Mouse (Mus musculus) lung, postnatal 0 days (tissue): ENCODE measurements around the gene Prss41. TPM values are rescaled to one million over a fixed set of nuclear protein-coding genes. Genes with fewer than 3 reads are reported as not detected.

Experiments
- ATAC-seq: fragments of 200-750 bp; cut with Nextera tagmentation; 2 replicates; pipeline ENCODE4 v1.8.0; 2017; ENCODE audit warnings: moderate library complexity
- DNase-seq: peaks from one replicate; pipeline ENCODE4 v3.0.0-alpha.2; 2016; ENCODE audit warnings: low spot score
- H3K27ac ChIP-seq: fragments of 300-500 bp; sonication (generic); 2 replicates; pipeline ENCODE4 v1.5.1; 2014; ENCODE audit warnings: antibody characterized with exemption, mild to moderate bottlenecking, low read length, mixed read lengths
- H3K27me3 ChIP-seq: fragments of 300-500 bp; sonication (generic); replicated peaks from 2 replicates; pipeline ENCODE4 v1.6.1; 2014; ENCODE audit warnings: low read length, mixed read lengths; ENCODE audit not compliant: insufficient read depth
- H3K36me3 ChIP-seq: fragments of 300-500 bp; sonication (generic); 2 replicates; pipeline ENCODE4 v1.6.1; 2014; ENCODE audit warnings: low read length, mixed read lengths; ENCODE audit not compliant: insufficient read depth
- H3K4me1 ChIP-seq: fragments of 300-500 bp; sonication (generic); 2 replicates; pipeline ENCODE4 v1.6.1; 2014; ENCODE audit warnings: antibody characterized with exemption, low read depth, low read length, mixed read lengths; ENCODE audit not compliant: insufficient read depth
- H3K4me2 ChIP-seq: fragments of 300-500 bp; sonication (generic); replicated peaks from 2 replicates; pipeline ENCODE4 v1.6.1; 2014; ENCODE audit warnings: low read depth, mild to moderate bottlenecking, low read length, moderate library complexity, mixed read lengths
- H3K4me3 ChIP-seq: fragments of 300-500 bp; sonication (generic); 2 replicates; pipeline ENCODE4 v1.5.1; 2014; ENCODE audit warnings: low read depth, low read length
- H3K9ac ChIP-seq: fragments of 300-500 bp; sonication (generic); replicated peaks from 2 replicates; pipeline ENCODE4 v1.6.1; 2014; ENCODE audit warnings: low read depth, mild to moderate bottlenecking
- H3K9me3 ChIP-seq: fragments of 300-500 bp; sonication (generic); 2 replicates; pipeline ENCODE4 v1.6.1; 2016; ENCODE audit warnings: low read length, mixed read lengths
- CTCF ChIP-seq: IDR thresholded peaks from 2 replicates; pipeline ENCODE4 v1.5.1; 2016; ENCODE audit warnings: antibody characterized with exemption, mild to moderate bottlenecking
- EP300 ChIP-seq: IDR thresholded peaks from 2 replicates; pipeline ENCODE4 v1.6.1; 2016; ENCODE audit warnings: antibody characterized with exemption, mild to moderate bottlenecking, control low read depth
- WGBS: fragments of 180-500 bp; shearing (Covaris S2); extraction: QIAGEN DNeasy Blood & Tissue Kit; methylation state at CpG from one replicate; pipeline ENCODE4 v1.1.7; 2014; 5-methylcytosine and 5-hydroxymethylcytosine counted together
- polyA plus RNA-seq: library from polyadenylated mRNA; unstranded; fragments of >200 nt; fragmentation: Nextera tagmentation; extraction: Ambion mirVana; gene quantifications from 2 replicates; pipeline ENCODE4 v1.2.1, GENCODE M21; 2015

Gene Prss41
- polyA plus RNA-seq, 1 experiment from 2014 or later, result 0.63 TPM

GRCm38 (mm10) chr17:23829064-23829619 is 14.8 kb downstream of the Prss41 start, which contains the start of gene Elob:
Gene Elob, minus strand, starts transcription at chr17:23829136.
- DNase-seq, result peak; percentile 95
- Histone ChIP-seq H3K27me3 (0 out of 2 replicates have a peak, but pooled peaks cover 3% of the 10 kb centered on the region), H3K4me3 (peak within 1 kb of the TSS; percentile 81), H3K27ac (peak within 1 kb of the TSS; percentile 85), H3K9me3 (no peaks in the 10 kb centered on the region), H3K36me3 (peaks cover 16% of the 10 kb centered on the region; the same call in 1 of the 2 replicates), H3K9ac (peak within 1 kb of the TSS; percentile 70), H3K4me1 (peaks cover 5% of the 10 kb centered on the region; the same call in 1 of the 2 replicates), H3K4me2 (peak within 1 kb of the TSS; percentile 79)
- TF ChIP-seq EP300 (no peak), CTCF (peak; percentile 75)
- WGBS, result under 1% methylated on average over 23 of the region's 42 CpGs
- ATAC-seq, result peak; percentile 97

GRCm38 (mm10) chr17:23828271-23829001 is 15.5 kb downstream of the Prss41 start:
- Histone ChIP-seq H3K36me3 (peaks cover 20% of the 10 kb centered on the region), H3K4me3 (peak overlapping the region; percentile 81), H3K4me2 (peak overlapping the region; percentile 79), H3K9ac (peak overlapping the region; percentile 70), H3K27me3 (0 out of 2 replicates have a peak, but pooled peaks cover 3% of the 10 kb centered on the region), H3K27ac (peak overlapping the region; percentile 85), H3K4me1 (peaks cover 5% of the 10 kb centered on the region; the same call in 1 of the 2 replicates), H3K9me3 (no peaks in the 10 kb centered on the region)
- WGBS, result under 1% methylated on average over 40 of the region's 47 CpGs
- ATAC-seq (peak; percentile 69), DNase-seq (peak; percentile 62)
- TF ChIP-seq EP300 (no peak), CTCF (peak; percentile 42)

- WGBS, result 81% methylated on average over 4 of the region's 4 CpGs
- H3K27me3 ChIP-seq, result no peaks in the 10 kb centered on the region
- H3K36me3 ChIP-seq, result peaks cover 42% of the 10 kb centered on the region
- H3K27ac ChIP-seq, result no peak overlapping the region
- H3K4me3 ChIP-seq, result no peak overlapping the region
- no peak overlapping the region for H3K4me2 ChIP-seq
- ATAC-seq, result no peak
- no peaks in the 10 kb centered on the region for H3K9me3 ChIP-seq
- H3K4me1 ChIP-seq, result peaks cover 5% of the 10 kb centered on the region; the same call in 1 of the 2 replicates
- no peak for TF ChIP-seq CTCF
- TF ChIP-seq EP300, result no peak
- H3K9ac ChIP-seq, result no peak overlapping the region
- DNase-seq, result no peak
These were observed 18.4 kb downstream of the Prss41 start for GRCm38 (mm10) chr17:23825591-23825990.

- Histone ChIP-seq H3K36me3 (peaks cover 61% of the 10 kb centered on the region), H3K27ac (no peak overlapping the region), H3K4me1 (peaks cover 5% of the 10 kb centered on the region; the same call in 1 of the 2 replicates), H3K4me3 (no peak overlapping the region), H3K9ac (no peak overlapping the region), H3K4me2 (no peak overlapping the region), H3K9me3 (0 out of 2 replicates have a peak, but pooled peaks cover 8% of the 10 kb centered on the region), H3K27me3 (no peaks in the 10 kb centered on the region)
- DNase-seq, result no peak
- TF ChIP-seq EP300, result no peak
- TF ChIP-seq CTCF, result no peak
- no peak for ATAC-seq
- 87% methylated on average over 12 of the region's 12 CpGs for WGBS
These were observed 20.4 kb downstream of the Prss41 start for GRCm38 (mm10) chr17:23823614-23824013.

GRCm38 (mm10) chr17:23823018-23823417 is 21.0 kb downstream of the Prss41 start:
- H3K9me3 ChIP-seq, result 0 out of 2 replicates have a peak, but pooled peaks cover 8% of the 10 kb centered on the region
- H3K4me3 ChIP-seq, result no peak overlapping the region
- no peak for TF ChIP-seq EP300
- no peak for TF ChIP-seq CTCF
- H3K4me1 ChIP-seq, result 0 out of 2 replicates have a peak, but pooled peaks cover under 1% of the 10 kb centered on the region
- H3K4me2 ChIP-seq, result no peak overlapping the region
- DNase-seq (no peak), ATAC-seq (no peak)
- H3K36me3 ChIP-seq, result peaks cover 67% of the 10 kb centered on the region
- H3K27me3 ChIP-seq, result no peaks in the 10 kb centered on the region
- no peak overlapping the region for H3K9ac ChIP-seq
- no peak overlapping the region for H3K27ac ChIP-seq
- 79% methylated on average over 16 of the region's 16 CpGs for WGBS

- Histone ChIP-seq H3K4me3 (no peak overlapping the region), H3K4me1 (no peaks in the 10 kb centered on the region), H3K9me3 (0 out of 2 replicates have a peak, but pooled peaks cover 8% of the 10 kb centered on the region), H3K4me2 (no peak overlapping the region), H3K27me3 (no peaks in the 10 kb centered on the region), H3K36me3 (peaks cover 76% of the 10 kb centered on the region), H3K27ac (no peak overlapping the region), H3K9ac (no peak overlapping the region)
- ATAC-seq (no peak), DNase-seq (no peak)
- TF ChIP-seq CTCF (no peak), EP300 (no peak)
- 51% methylated on average over 6 of the region's 6 CpGs for WGBS
These were observed 21.9 kb downstream of the Prss41 start for GRCm38 (mm10) chr17:23822094-23822493.
